Mouse (Mus musculus): ENCODE data around the gene Gas7.

Gene Gas7

DNA sequence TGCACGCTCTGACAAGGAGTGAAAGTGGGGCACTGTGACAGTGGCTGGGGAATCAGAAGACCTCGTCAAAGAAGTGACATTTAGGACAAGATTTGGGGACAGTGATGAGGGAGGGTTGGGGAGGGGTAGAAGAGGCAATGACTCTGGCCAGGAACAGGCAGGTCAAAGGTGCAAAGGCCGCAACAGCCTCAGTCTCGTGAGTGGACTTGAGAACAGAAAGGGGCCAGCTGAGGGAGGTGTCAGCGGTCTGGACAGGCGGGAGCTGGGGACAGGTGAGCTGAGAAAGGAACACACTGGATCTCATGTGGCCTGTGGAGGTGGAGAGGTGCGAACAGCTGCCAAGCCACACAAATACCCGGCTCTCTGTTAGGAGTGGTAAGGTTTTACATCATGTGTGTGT, 177.7 kb downstream of the Gas7 start:
- no peak for DNase-seq

DNA sequence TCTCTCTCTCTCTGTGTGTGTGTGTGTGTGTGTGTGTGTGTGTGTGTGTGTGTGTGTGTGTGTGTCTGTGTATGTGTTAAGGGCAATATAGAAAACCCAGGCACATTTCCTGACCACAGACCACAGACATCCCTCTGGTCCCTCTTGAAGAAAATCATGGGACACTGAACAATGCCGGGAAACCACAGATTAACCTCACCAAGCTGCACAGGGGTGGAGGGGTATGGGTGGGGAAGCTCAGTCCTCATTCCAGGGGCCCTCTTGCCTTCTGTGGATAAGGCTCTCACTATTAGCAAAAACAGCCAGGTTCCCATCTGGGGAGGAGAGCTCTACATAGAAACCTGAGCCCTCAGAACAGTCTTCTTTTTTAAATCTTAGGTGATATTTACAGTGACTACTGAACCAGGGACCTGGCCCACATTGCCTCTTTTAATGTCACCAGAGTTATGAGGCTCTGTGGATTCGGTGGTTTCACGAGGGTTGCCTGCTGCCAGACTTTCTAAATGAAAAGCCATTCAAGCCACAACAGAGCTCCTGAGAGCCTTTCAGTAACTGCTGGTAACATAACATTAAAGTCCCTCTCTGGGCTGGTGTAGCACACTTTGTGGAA, 178.5 kb downstream of the Gas7 start:
- no peak for DNase-seq

DNA sequence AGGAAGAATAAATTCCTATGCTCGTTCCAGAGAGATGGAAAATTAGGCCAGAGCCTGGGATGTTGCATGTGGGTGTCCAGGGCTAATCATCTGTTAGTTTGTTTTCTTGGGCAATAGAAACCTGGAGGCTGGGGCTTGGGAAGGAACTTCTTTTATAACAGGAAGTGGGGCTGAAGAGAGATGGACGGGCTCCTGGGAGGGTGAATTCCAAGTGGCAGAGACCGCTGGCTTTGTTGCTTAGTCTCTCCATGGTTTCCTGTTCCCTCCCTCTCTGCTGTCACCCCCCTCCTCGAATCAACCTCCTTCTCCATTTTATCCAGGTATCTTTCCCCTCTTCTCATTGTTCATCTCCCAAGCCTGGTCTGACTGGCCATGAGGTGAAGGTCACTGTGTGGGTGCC, 181.0 kb downstream of the Gas7 start:
- no peak for DNase-seq

DNA sequence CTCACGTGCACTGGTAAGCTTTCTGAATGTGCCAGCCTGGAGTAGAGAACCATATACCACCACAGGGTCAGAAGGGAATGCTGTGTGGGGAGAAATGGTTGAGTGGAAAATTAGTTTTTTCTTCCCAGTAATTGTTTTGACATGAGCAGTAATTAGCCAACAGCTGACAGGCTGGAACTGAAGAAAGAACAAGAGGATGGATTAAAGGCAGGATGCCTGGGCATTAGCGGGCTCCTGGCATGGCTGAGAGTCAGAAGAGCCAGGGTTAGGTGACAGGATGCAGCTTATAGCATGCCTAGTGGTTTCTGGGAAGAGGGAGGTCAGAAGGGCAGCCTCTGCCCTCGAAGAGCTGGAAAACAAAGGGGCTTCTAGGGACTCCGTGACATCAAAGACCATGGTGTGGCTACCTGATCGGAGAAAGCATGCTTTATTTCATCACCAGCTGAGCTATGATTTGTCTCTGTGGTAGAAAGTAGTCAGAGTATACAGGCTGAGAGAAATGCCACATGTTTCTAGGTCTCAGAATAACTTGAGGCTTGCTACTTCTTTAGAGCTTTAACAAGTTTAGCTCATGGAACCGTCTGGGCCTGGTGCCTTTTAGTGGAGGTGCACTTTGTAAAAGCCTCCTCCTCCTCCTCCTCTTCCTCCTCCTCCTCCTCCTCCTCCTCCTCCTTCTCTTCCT, 181.8 kb downstream of the Gas7 start:
- DNase-seq: peak in 1 of 2 experiments; percentile 67

DNA sequence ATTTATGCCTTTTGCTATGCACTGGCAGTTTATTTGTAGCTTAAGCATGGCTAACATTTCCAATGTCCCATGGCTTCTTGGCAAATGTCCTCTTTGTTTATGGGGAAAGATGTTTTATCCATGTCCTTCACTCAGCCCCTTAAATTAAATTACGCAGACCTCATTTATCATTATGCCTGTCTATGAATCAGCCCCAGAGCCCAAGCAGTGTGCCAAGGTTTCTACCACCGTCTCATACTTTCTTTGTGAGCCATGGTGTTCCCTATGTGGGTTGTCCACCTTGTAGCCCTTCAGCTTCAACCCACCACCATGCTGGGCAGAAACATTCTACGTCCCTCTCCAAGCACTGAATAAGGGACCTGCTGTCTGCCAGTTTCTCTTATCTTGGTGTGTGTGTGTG, 183.2 kb downstream of the Gas7 start:
- DNase-seq: no peak

DNA sequence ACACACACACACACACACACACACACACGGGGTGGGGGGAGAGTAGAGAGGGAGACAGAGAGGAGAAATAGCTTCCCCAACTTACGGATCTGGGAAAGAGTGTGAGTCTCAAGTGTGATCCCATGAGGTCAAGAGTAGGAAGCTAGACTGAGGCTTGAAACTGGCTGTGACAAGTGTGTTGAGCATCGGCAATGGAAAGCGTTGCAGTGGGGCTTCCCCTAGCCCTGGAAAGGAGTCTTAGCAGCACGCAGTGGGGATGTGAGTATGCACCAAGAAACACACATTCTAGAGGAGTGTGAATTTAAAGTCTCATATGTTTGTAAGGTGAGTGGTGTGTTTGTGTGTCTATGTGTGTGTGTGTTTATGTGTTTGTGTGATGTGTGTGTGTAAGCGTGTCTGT, 185.1 kb downstream of the Gas7 start:
- DNase-seq: no peak

DNA sequence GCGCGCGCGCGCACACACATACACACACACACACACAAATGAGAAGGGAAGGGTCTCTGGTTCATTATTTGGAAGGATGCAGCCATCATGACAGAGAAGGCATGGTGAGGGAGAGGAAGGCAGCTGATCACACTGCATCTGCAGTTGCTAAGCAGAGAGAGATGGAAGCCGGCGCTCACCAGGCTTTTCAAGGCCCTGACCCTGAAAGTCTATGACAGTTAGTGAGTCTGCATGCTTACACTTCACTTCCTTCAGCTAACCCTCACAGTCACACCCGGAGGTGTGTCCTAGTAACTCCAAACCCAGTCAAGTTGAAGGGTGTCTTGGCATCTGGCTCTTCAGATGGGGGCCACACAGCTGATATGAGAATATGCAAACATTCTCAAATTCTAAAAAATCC, 187.2 kb downstream of the Gas7 start:
- DNase-seq: no peak

DNA sequence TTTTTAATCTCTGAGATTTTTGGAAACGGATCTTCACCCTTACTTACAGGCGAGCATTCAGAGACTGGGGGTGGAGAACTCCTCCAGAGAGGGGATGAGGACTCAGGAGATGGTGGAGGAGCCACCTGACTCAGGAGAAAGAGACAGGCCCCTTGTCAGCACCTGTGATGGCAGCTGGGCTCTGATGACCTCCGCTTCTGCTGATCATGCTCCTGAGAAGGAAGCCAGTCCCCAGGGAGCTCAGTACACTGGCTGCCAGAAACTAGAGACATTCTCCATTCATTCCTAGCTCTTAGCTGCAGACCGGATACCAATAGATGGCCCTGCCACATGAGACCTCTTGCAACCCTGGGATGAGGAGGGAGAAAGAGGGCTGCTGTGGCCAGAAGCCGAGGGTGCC, 187.6 kb downstream of the Gas7 start:
- DNase-seq: peak; percentile 54 to 56

DNA sequence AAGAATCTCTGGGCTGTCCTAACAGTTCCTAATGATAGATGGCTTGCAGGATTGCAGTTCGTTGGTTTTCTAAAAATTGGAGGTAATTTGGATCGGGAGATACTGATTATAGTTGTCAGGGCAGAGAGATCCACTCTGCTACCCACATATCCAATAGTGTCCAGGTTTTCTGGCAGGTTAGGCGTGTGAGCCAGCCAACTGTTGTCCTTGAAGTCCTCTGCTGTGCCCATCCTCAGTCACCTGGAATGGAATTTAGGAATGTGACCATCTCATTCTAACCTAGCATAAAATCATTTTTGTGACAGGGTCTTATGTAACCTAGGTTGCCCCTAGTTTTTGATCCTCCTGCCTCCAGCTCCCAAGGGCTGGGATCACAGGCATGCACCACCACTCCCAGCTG, 188.2 kb downstream of the Gas7 start:
- DNase-seq: peak; percentile 71 to 74

DNA sequence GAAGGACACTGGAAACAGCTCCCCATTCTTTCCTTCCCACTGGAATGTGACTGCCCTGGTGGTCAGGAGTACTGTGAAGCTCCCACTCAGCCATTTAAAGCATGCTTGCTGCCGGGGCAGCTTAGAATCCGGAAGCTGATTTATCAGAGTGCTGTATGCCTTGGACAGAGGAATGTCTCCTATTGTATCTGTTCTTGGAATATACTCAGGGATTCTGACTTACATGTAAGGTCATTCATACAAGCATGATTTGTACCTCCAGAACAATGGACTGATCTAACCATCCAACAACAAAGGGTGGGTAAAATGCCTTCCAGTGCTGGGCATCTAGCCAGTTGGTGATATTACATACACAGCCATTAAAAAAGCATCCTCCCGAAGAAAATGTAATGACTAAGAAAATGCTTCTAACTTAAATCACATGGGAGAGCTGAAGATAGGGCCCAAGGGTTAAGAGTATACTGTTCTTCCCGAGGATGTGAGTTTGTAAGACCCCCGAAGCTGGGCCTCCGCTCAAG, 189.5 kb downstream of the Gas7 start:
- DNase-seq: no peak

DNA sequence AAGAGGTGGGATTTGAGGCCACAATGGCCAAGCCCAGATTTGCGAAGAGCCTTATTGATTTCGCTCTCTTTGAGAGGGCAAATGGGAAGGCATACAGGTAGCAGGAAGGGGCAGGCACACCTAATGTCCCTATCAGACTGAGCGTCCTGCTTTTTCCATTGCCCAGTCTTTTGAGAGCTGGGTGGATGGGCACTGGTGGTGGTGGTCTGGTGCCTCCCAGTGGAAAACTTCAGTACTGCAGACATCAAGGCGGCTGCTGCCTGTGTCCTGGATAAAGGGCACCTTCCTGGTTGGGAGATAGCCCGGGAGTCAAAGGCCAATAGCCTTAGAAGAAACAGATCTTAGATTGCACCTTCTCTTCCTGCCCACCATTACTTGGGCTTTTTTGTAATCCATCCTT, 192.5 kb downstream of the Gas7 start:
- DNase-seq: peak; percentile 93 to 94

DNA sequence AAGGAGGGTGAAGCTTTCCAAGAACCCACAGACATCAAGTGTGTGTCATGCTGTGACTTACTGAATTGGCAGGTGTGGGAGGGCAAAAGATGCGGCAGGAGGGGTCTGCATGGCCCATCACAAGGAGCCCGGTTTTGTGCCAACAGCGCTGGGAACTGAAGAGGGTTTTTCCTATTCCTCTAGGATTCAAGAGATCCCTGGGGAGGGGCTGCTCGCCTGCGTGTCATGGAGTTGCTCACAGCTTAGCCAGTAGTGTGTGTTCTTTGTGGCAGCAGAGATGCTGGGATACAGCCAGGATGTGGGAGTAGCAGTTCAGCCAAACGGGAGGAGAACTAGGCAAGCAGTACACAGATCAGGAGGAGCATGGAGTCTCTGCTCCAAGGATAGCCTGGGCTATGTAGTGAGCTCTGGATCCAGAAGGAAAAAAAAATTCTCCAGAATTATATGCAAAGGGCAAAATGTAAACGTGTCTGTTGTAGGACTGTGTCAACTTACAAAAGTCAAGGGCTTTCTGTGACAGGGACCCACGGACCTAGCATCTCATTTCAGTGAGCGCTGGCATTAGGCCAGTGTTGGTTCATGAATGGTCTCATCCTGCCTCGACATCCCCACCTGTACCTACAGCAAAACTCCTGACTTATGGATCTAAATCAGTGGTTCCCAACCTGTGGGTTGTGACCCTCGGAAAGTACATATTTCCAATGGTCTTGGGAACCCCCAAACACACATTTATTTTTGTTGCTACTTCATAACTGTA, 193.6 kb downstream of the Gas7 start:
- DNase-seq: peak; percentile 79 to 82

DNA sequence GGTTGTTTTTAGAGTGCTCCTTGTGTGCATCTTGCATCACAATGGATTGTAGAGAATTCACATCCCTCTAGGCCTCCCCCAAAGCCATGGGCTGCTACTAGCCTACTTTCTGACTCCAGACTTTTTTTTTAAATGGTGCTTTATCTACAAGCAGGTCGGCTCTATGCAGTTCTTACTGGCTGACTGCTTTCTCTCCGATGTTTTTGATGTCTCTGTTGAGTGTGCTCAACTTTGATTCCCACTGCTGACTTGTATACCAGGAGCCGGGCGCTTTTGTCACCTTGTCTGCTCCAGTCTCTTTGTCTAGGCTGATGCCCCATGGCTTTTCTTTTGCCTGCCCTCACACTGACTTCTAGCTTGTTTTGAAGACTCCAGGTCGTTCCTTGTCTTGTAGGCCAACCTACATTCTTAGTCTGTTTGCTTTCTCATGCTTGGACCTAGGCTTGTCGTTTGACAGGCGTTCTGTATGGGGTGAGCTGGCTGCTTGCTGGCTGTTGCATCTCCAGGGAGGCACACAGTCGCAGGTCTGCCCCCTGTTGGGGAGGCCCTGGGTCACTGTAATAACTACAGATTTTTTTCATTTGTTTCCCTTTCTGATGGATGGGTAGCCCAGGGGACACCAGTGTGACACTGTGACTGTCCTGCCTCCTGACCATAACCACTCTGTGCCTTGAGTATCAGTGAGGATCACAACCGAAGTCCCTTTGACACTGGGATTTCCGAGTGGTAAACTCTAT, 194.9 kb downstream of the Gas7 start:
- DNase-seq: no peak

DNA sequence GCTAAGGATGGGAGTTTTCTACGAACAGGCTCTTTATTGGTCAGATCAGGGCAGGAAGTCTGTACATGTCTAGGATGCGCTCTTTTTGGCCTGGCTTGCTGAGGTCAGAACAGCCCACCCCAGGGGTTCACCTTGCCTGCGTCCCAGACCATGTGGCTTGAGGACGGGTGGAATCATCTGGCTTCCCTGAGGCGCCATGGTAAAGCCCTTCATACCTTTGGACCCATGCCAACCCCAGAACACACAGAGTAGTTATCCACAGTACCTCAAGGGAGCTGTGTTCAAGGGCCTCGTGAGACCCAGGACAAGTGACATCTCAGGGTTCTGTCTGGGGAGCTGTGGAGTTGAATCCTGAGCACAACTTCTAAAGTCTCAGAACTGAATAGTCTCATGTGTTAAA, 196.5 kb downstream of the Gas7 start:
- DNase-seq: peak; percentile 42 to 54

DNA sequence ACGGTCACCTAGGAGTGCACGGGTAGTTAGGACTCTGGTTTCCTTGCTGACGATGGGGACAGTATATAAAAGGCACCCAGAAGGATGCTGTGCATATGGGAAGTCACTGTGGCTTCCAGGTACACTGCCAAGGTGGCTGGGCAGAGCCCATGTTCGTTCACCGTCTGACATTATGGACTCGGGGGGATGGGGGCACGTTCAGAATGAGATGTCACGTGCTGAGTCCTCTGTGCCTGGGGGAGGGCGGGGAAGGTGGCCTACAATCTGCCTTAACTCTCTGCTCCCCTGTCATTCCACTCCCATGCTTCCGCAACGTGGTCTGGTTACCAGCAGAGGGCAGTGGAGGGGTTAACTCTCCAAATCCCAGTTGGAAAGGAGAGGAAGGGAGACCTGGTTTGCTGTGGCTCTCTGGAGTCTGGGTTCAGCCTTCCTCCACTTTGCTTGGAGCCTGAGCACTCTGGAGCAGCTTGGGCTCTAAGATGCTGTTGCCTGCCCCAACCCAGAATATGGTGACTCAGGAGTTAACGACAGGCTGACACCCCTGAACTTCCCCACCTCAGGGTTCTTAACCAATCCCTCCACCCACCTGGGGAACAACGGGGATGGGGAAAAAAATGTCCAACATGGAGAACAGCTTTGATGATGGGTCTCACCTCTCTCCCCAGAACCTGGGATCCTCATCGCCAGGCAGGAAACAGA, 197.1 kb downstream of the Gas7 start:
- DNase-seq: peak; percentile 88 to 91

DNA sequence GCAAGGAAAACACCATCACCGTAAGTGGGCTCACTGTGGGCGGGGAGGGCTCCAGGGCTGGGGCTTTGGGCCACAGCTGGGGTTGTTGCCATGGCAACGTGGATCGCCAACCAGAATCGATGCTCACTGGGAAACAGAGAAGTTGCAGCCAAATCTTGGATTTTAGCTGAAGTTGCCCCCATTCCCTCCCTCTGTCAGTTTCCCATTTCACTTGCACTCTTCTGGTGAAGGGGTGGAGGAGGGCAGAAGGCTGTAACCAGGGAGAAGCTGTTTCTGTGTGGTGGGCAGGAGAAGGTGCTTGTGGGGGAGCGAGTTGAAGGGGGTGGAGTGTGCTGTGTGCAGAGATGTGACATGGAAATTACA, 197.6 kb downstream of the Gas7 start:
- DNase-seq: peak; percentile 62 to 67

DNA sequence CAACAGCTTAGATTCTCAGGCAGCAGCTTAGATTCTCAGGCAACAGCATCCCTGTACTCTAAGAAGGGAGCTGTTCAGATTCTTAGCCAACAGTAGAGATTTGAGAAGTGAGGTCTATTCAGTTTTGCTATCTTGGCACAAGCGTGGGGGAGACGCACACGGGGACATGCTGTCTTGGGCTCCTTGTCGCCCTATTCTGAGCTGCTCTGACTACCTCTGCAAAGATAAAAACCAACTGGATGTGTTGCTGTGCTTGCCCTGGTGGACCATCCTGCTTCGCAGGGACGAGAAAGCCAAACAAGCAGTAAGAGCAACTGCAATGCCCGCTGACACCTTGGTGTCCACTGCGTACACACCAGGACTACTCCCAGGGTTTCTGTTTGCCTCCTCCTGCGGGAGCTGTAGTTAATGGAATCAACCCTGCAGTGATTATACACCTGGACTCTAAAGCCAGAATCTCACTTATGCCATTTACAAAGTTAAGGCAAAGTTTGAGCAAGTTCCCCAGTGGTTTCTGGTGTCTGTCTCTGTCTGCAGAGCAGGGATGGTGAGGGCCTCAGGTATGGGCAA, 198.4 kb downstream of the Gas7 start:
- DNase-seq: no peak

DNA sequence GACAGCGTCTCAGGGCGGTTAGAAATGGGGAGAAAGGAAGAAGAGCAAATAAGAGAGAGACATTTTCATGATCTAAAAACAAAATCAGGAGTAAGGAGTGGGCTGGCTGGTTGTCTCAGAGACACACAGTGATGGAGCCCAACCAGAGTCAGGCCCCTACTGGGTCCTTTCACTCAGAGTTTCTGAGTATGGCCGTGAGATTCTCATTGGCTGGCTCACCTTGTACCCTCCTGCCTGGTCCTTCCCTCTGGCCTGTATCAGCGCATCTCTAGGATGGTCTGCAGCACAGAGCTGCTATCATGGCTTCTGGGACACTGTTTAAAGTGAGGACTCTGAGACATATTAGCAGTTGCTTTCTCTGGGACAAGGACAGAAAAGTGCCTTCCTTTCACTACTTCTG, 199.3 kb downstream of the Gas7 start:
- no peak for DNase-seq

DNA sequence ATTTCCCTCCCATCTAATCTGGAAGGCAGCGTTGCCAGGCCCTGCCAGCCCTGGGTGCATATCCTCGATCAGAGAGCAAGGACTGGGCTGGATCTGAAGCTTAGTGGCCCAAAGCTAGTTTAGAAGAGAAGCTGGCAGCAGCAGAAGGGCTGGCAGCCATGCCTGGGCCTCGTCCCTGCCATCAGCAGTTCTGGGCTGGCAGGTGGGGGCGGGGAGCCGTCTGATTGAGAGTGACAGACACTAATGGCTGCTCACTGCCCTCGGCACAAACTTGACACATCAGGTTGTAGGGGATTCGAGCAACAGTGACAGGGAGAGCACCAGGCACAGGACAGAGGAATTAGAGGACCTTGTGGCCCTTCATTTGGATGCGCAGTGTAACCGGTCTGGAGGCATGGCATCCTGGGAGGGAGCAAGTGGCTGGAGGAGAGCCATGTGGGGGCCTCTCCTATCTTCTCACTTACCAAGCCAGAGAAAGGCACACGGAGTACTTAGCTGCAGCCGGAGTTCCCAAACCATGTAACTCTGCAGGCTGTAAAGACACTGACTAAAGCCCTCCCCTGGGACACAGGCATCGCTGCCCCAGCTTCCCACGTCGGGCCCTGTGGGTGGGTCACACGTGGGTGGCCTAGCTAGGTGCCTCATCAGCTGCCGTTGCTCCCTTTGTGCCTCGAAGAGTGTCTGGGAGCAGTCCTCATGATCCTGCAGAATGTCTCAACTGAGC, 200.2 kb downstream of the Gas7 start:
- peak; percentile 92 to 94 for DNase-seq

DNA sequence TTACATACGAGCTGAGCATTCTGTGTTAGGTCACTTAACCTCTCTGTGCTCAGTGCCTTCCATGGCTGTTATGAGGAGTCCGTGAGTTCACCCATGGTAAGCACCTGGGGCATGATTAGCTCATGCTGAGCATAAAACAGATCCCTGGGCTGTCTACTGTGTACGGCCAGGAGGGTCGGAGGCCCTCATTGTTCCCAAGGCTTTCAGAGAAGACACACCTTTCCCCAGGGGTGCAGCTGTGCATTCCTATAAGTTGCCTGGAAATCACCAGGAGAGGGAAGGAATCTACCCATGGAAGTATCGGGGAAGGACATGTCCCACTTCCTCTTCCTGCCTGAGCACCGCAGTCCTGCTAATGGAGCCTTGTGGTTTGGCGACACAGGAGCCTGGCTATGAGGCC, 201.1 kb downstream of the Gas7 start:
- no peak for DNase-seq

DNA sequence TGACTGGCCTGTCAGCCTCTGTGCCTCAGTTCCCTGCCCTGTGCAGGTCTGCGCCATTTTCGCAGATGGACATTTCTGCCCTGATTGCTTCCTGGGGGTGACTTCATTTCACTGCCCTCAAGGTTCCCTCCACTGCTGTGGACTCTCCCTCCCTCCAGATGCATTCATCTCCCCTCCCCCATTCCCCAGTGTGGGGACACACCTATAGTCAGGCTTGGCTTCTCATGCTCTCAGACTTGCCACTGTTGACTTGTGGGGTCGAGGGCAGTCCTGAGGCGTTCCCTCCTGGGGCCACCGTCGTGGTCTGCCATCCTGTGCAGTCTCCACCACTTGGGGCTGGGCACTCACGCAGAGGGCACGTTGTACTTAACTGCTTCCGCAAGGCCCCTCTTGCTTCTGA, 201.6 kb downstream of the Gas7 start:
- DNase-seq: peak; percentile 18 to 28
